Mouse (Mus musculus): ENCODE results near the gene Adk. TPM values are rescaled to one million over a fixed set of nuclear protein-coding genes. Genes with fewer than 3 reads are reported as not detected.

Adk gene
- total and polyA plus RNA-seq, 3 experiments = 47.9 to 129 (median 59.0) TPM

GRCm38 (mm10) chr14:21348611-21349260 is 296.4 kb downstream of the Adk start:
- H3K4me1 ChIP-seq (ENCODE audit: control insufficient read depth in 1 of 2, insufficient read depth in 2 of 2) = no peaks in the 10 kb centered on the region
- in situ Hi-C loops (cut with MboI; ENCODE audit: low pct_ligation_motif_present, low pct_unique_long_range_greater_than_20kb, low sequenced_read_pairs) (no loop called here), dilution Hi-C loops (cut with MboI; ENCODE audit: extremely low pct_ligation_motif_present, extremely low pct_unique_long_range_greater_than_20kb, low sequenced_read_pairs) (no loop called here)
- H3K36me3 ChIP-seq (replicated peaks in 1 of 2; ENCODE audit: control insufficient read depth in 1 of 2, insufficient read depth in 1 of 2, low read length in 1 of 2) = peaks cover 0 to 8% of the 10 kb centered on the region in 2 experiments
- no peaks in the 10 kb centered on the region for H3K27me3 ChIP-seq (replicated peaks)
- H3K79me2 ChIP-seq (replicated peaks; ENCODE audit: control insufficient read depth, extremely low read depth, insufficient read depth, poor library complexity, severe bottlenecking) = no peaks in the 10 kb centered on the region
- H3K9ac ChIP-seq (ENCODE audit: insufficient read depth, low read depth) = no peak overlapping the region
- H3K4me2 ChIP-seq (ENCODE audit: insufficient read depth, low read depth, poor library complexity, severe bottlenecking) = no peak overlapping the region
- H3K9me3 ChIP-seq (replicated peaks; ENCODE audit: low read length) = no peaks in the 10 kb centered on the region
- TF ChIP-seq MXI1 (IDR thresholded peaks at IDR 0.05; ENCODE audit: low read depth, low read length) = no peak
- TF ChIP-seq POLR2AphosphoS2 (IDR thresholded peaks at IDR 0.05; ENCODE audit: low read depth, low read length) = no peak
- no peak for DNase-seq (ENCODE audit: extremely low read depth)
- no peak overlapping the region for H3K4me3 ChIP-seq (replicated peaks in 1 of 3; ENCODE audit: low read depth in 2 of 3, low read length in 2 of 3, poor library complexity in 1 of 3)
- H3K27ac ChIP-seq (ENCODE audit: insufficient read depth, low read depth) = no peak overlapping the region

- no peak for DNase-seq (ENCODE audit: extremely low read depth)
- no peak overlapping the region for H3K27ac ChIP-seq (ENCODE audit: insufficient read depth, low read depth)
- dilution Hi-C loops (cut with MboI; ENCODE audit: extremely low pct_ligation_motif_present, extremely low pct_unique_long_range_greater_than_20kb, low sequenced_read_pairs) = no loop called here
- TF ChIP-seq E2F4 (IDR thresholded peaks at IDR 0.05; ENCODE audit: insufficient replicate concordance, low read depth, low read length) (no peak), GABPA (IDR thresholded peaks at IDR 0.05; ENCODE audit: insufficient replicate concordance, low read depth, low read length) (no peak), TCF12 (IDR thresholded peaks at IDR 0.05; ENCODE audit: low read depth, low read length) (no peak), MAX (IDR thresholded peaks at IDR 0.05; ENCODE audit: low read length) (no peak), RCOR1 (conservative IDR thresholded peaks at IDR 0.05; ENCODE audit: low read depth, low read length) (no peak), UBTF (IDR thresholded peaks at IDR 0.05; ENCODE audit: low read depth, low read length) (no peak)
- H3K36me3 ChIP-seq (replicated peaks in 1 of 2; ENCODE audit: control insufficient read depth in 1 of 2, insufficient read depth in 1 of 2, low read length in 1 of 2) = peaks cover 0 to 2% of the 10 kb centered on the region in 2 experiments
- no peak overlapping the region for H3K4me3 ChIP-seq (replicated peaks in 1 of 3; ENCODE audit: low read depth in 2 of 3, low read length in 2 of 3, poor library complexity in 1 of 3)
- H3K9me3 ChIP-seq (replicated peaks; ENCODE audit: low read length) = no peaks in the 10 kb centered on the region
- in situ Hi-C loops (cut with MboI; ENCODE audit: low pct_ligation_motif_present, low pct_unique_long_range_greater_than_20kb, low sequenced_read_pairs) = no loop called here
- H3K4me2 ChIP-seq (ENCODE audit: insufficient read depth, low read depth, poor library complexity, severe bottlenecking) = no peak overlapping the region
- no peaks in the 10 kb centered on the region for H3K4me1 ChIP-seq (ENCODE audit: control insufficient read depth in 1 of 2, insufficient read depth in 2 of 2)
- no peak overlapping the region for H3K9ac ChIP-seq (ENCODE audit: insufficient read depth, low read depth)
- H3K79me2 ChIP-seq (replicated peaks; ENCODE audit: control insufficient read depth, extremely low read depth, insufficient read depth, poor library complexity, severe bottlenecking) = no peaks in the 10 kb centered on the region
- no peaks in the 10 kb centered on the region for H3K27me3 ChIP-seq (replicated peaks)
Observed at GRCm38 (mm10) chr14:21351646-21352045, 299.3 kb downstream of the Adk start.

GRCm38 (mm10) chr14:21356286-21356685 is 303.9 kb downstream of the Adk start:
- no peak for DNase-seq (ENCODE audit: extremely low read depth)
- in situ Hi-C loops (cut with MboI; ENCODE audit: low pct_ligation_motif_present, low pct_unique_long_range_greater_than_20kb, low sequenced_read_pairs) = no loop called here
- no peak overlapping the region for H3K4me3 ChIP-seq (replicated peaks in 1 of 3; ENCODE audit: low read depth in 2 of 3, low read length in 2 of 3, poor library complexity in 1 of 3)
- H3K27ac ChIP-seq (ENCODE audit: insufficient read depth, low read depth) = no peak overlapping the region
- no peaks in the 10 kb centered on the region for H3K4me1 ChIP-seq (ENCODE audit: control insufficient read depth in 1 of 2, insufficient read depth in 2 of 2)
- dilution Hi-C loops (cut with MboI; ENCODE audit: extremely low pct_ligation_motif_present, extremely low pct_unique_long_range_greater_than_20kb, low sequenced_read_pairs) = no loop called here
- no peak overlapping the region for H3K4me2 ChIP-seq (ENCODE audit: insufficient read depth, low read depth, poor library complexity, severe bottlenecking)
- peaks cover 0 to 2% of the 10 kb centered on the region in 2 experiments for H3K36me3 ChIP-seq (replicated peaks in 1 of 2; ENCODE audit: control insufficient read depth in 1 of 2, insufficient read depth in 1 of 2, low read length in 1 of 2)
- TF ChIP-seq ETS1 (conservative IDR thresholded peaks at IDR 0.05; ENCODE audit: low read depth, low read length) = no peak
- no peak for TF ChIP-seq POLR2A (IDR thresholded peaks at IDR 0.05; ENCODE audit: low read depth, low read length)
- TF ChIP-seq TBP (conservative IDR thresholded peaks at IDR 0.05; ENCODE audit: low read depth, low read length) = no peak
- TF ChIP-seq MYC (IDR thresholded peaks at IDR 0.05; ENCODE audit: low read depth, low read length) = no peak
- no peak for TF ChIP-seq ZC3H11A (IDR thresholded peaks at IDR 0.05; ENCODE audit: low read depth, low read length)
- no peak for TF ChIP-seq USF1 (IDR thresholded peaks at IDR 0.05; ENCODE audit: low read depth, low read length)
- TF ChIP-seq TCF12 (IDR thresholded peaks at IDR 0.05; ENCODE audit: low read depth, low read length) = no peak
- no peak for TF ChIP-seq SMC3 (IDR thresholded peaks at IDR 0.05; ENCODE audit: low read depth, low read length)
- no peak for TF ChIP-seq CTCF (conservative IDR thresholded peaks at IDR 0.05 in 1 of 2, IDR thresholded peaks at IDR 0.05 in 1 of 2; ENCODE audit: low read depth in 2 of 2, low read length in 2 of 2)
- TF ChIP-seq BHLHE40 (IDR thresholded peaks at IDR 0.05; ENCODE audit: low read depth, low read length) = no peak
- no peak for TF ChIP-seq MAZ (IDR thresholded peaks at IDR 0.05; ENCODE audit: low read depth, low read length)
- no peak for TF ChIP-seq MAFK (IDR thresholded peaks at IDR 0.05; ENCODE audit: insufficient replicate concordance, low read length)
- no peak for TF ChIP-seq ZNF384 (IDR thresholded peaks at IDR 0.05; ENCODE audit: low read depth, low read length)
- TF ChIP-seq MXI1 (IDR thresholded peaks at IDR 0.05; ENCODE audit: low read depth, low read length) = no peak
- TF ChIP-seq RAD21 (IDR thresholded peaks at IDR 0.05; ENCODE audit: low read depth, low read length) = no peak
- TF ChIP-seq POLR2AphosphoS2 (IDR thresholded peaks at IDR 0.05; ENCODE audit: low read depth, low read length) = no peak
- TF ChIP-seq MEF2A (IDR thresholded peaks at IDR 0.05; ENCODE audit: borderline replicate concordance, low read depth, low read length) = no peak
- TF ChIP-seq MAX (IDR thresholded peaks at IDR 0.05; ENCODE audit: low read length) = no peak
- TF ChIP-seq ELF1 (IDR thresholded peaks at IDR 0.05; ENCODE audit: low read depth, low read length) = no peak
- H3K9ac ChIP-seq (ENCODE audit: insufficient read depth, low read depth) = no peak overlapping the region
- H3K9me3 ChIP-seq (replicated peaks; ENCODE audit: low read length) = no peaks in the 10 kb centered on the region
- no peaks in the 10 kb centered on the region for H3K27me3 ChIP-seq (replicated peaks)
- no peaks in the 10 kb centered on the region for H3K79me2 ChIP-seq (replicated peaks; ENCODE audit: control insufficient read depth, extremely low read depth, insufficient read depth, poor library complexity, severe bottlenecking)

All from CH12.LX (cell line).